Mouse (Mus musculus): Measurements from ENCODE around the gene Plpp6. TPM values are rescaled to one million over a fixed set of nuclear protein-coding genes. Genes with fewer than 3 reads are reported as not detected.

Plpp6 gene
- total and polyA plus RNA-seq, 3 experiments: 5.3 to 6.6 (median 5.6) TPM

GRCm38 (mm10) chr19:28969231-28969630, 5.5 kb downstream of the Plpp6 start:
- Histone ChIP-seq H3K9ac (ENCODE audit: insufficient read depth, low read depth) (no peak overlapping the region), H3K27me3 (replicated peaks) (no peaks in the 10 kb centered on the region), H3K9me3 (replicated peaks; ENCODE audit: low read length) (no peaks in the 10 kb centered on the region), H3K36me3 (replicated peaks in 1 of 2; ENCODE audit: control insufficient read depth in 1 of 2, insufficient read depth in 1 of 2, low read length in 1 of 2) (peaks cover 0 to 9% of the 10 kb centered on the region in 2 experiments), H3K4me1 (ENCODE audit: control insufficient read depth in 1 of 2, insufficient read depth in 2 of 2) (peaks cover 6 to 17% of the 10 kb centered on the region in 2 experiments; a peak in 3 of 4 replicates), H3K4me2 (ENCODE audit: insufficient read depth, low read depth, poor library complexity, severe bottlenecking) (no peak overlapping the region), H3K4me3 (replicated peaks in 1 of 3; ENCODE audit: low read depth in 2 of 3, low read length in 2 of 3, poor library complexity in 1 of 3) (no peak overlapping the region), H3K27ac (ENCODE audit: insufficient read depth, low read depth) (no peak overlapping the region), H3K79me2 (replicated peaks; ENCODE audit: control insufficient read depth, extremely low read depth, insufficient read depth, poor library complexity, severe bottlenecking) (no peaks in the 10 kb centered on the region)
- in situ Hi-C loops (cut with MboI; ENCODE audit: low pct_ligation_motif_present, low pct_unique_long_range_greater_than_20kb, low sequenced_read_pairs): no loop called here
- no peak for DNase-seq (ENCODE audit: extremely low read depth)
- dilution Hi-C loops (cut with MboI; ENCODE audit: extremely low pct_ligation_motif_present, extremely low pct_unique_long_range_greater_than_20kb, low sequenced_read_pairs): no loop called here
- TF ChIP-seq BHLHE40 (IDR thresholded peaks at IDR 0.05; ENCODE audit: low read depth, low read length): 0 out of 2 replicates have a peak, but pooled peaks have one; percentile 27
- TF ChIP-seq POLR2AphosphoS2 (IDR thresholded peaks at IDR 0.05; ENCODE audit: low read depth, low read length): no peak

GRCm38 (mm10) chr19:28970251-28970650, 6.5 kb downstream of the Plpp6 start:
- peaks cover 0 to 9% of the 10 kb centered on the region in 2 experiments for H3K36me3 ChIP-seq (replicated peaks in 1 of 2; ENCODE audit: control insufficient read depth in 1 of 2, insufficient read depth in 1 of 2, low read length in 1 of 2)
- TF ChIP-seq JUN (IDR thresholded peaks at IDR 0.05; ENCODE audit: insufficient read depth, low read depth, low read length): no peak
- no peak for TF ChIP-seq ZC3H11A (IDR thresholded peaks at IDR 0.05; ENCODE audit: low read depth, low read length)
- no peak for TF ChIP-seq NRF1 (IDR thresholded peaks at IDR 0.05; ENCODE audit: low read depth, low read length)
- TF ChIP-seq MYC (IDR thresholded peaks at IDR 0.05; ENCODE audit: low read depth, low read length): no peak
- TF ChIP-seq NELFE (IDR thresholded peaks at IDR 0.05; ENCODE audit: low read depth, low read length): no peak
- no peak for TF ChIP-seq EP300 (IDR thresholded peaks at IDR 0.05; ENCODE audit: low read length)
- TF ChIP-seq ELF1 (IDR thresholded peaks at IDR 0.05; ENCODE audit: low read depth, low read length): no peak
- TF ChIP-seq USF2 (conservative IDR thresholded peaks at IDR 0.05; ENCODE audit: low read depth, low read length): no peak
- no peak for TF ChIP-seq PAX5 (IDR thresholded peaks at IDR 0.05; ENCODE audit: low read length)
- TF ChIP-seq POLR2AphosphoS2 (IDR thresholded peaks at IDR 0.05; ENCODE audit: low read depth, low read length): no peak
- no peak for TF ChIP-seq TBP (conservative IDR thresholded peaks at IDR 0.05; ENCODE audit: low read depth, low read length)
- TF ChIP-seq HCFC1 (IDR thresholded peaks at IDR 0.05; ENCODE audit: low read depth, low read length): no peak
- TF ChIP-seq USF1 (IDR thresholded peaks at IDR 0.05; ENCODE audit: low read depth, low read length): no peak
- TF ChIP-seq MEF2A (IDR thresholded peaks at IDR 0.05; ENCODE audit: borderline replicate concordance, low read depth, low read length): no peak
- TF ChIP-seq ZMIZ1 (IDR thresholded peaks at IDR 0.05; ENCODE audit: low read depth, low read length): no peak
- no peak for TF ChIP-seq ZNF384 (IDR thresholded peaks at IDR 0.05; ENCODE audit: low read depth, low read length)
- TF ChIP-seq UBTF (IDR thresholded peaks at IDR 0.05; ENCODE audit: low read depth, low read length): no peak
- TF ChIP-seq E2F4 (IDR thresholded peaks at IDR 0.05; ENCODE audit: insufficient replicate concordance, low read depth, low read length): no peak
- TF ChIP-seq CHD2 (IDR thresholded peaks at IDR 0.05; ENCODE audit: low read length): no peak
- TF ChIP-seq RAD21 (IDR thresholded peaks at IDR 0.05; ENCODE audit: low read depth, low read length): no peak

More at GRCm38 (mm10) chr19:28970251-28970650, 6.5 kb downstream of the Plpp6 start:
- H3K4me3 ChIP-seq (replicated peaks in 1 of 3; ENCODE audit: low read depth in 2 of 3, low read length in 2 of 3, poor library complexity in 1 of 3): no peak overlapping the region
- no peaks in the 10 kb centered on the region for H3K9me3 ChIP-seq (replicated peaks; ENCODE audit: low read length)
- no peak overlapping the region for H3K4me2 ChIP-seq (ENCODE audit: insufficient read depth, low read depth, poor library complexity, severe bottlenecking)
- no peak overlapping the region for H3K27ac ChIP-seq (ENCODE audit: insufficient read depth, low read depth)
- in situ Hi-C loops (cut with MboI; ENCODE audit: low pct_ligation_motif_present, low pct_unique_long_range_greater_than_20kb, low sequenced_read_pairs): no loop called here
- peaks cover 3 to 8% of the 10 kb centered on the region in 2 experiments; a peak in 2 of 4 replicates for H3K4me1 ChIP-seq (ENCODE audit: control insufficient read depth in 1 of 2, insufficient read depth in 2 of 2)
- H3K9ac ChIP-seq (ENCODE audit: insufficient read depth, low read depth): no peak overlapping the region
- dilution Hi-C loops (cut with MboI; ENCODE audit: extremely low pct_ligation_motif_present, extremely low pct_unique_long_range_greater_than_20kb, low sequenced_read_pairs): no loop called here
- no peak for DNase-seq (ENCODE audit: extremely low read depth)
- no peaks in the 10 kb centered on the region for H3K79me2 ChIP-seq (replicated peaks; ENCODE audit: control insufficient read depth, extremely low read depth, insufficient read depth, poor library complexity, severe bottlenecking)
- no peaks in the 10 kb centered on the region for H3K27me3 ChIP-seq (replicated peaks)
